Mouse (Mus musculus) intestine, embryonic 15.5 days (tissue): ENCODE results near the gene Fhl3. TPM values are rescaled to one million over a fixed set of nuclear protein-coding genes. Genes with fewer than 3 reads are reported as not detected.

Experiments
- ATAC-seq: fragments of 200-750 bp; cut with Nextera tagmentation; 2 replicates; pipeline ENCODE4 v1.8.0; 2017; ENCODE audit warnings: moderate TSS enrichment, moderate library complexity
- H3K27ac ChIP-seq: fragments of 300-500 bp; sonication (generic); 2 replicates; pipeline ENCODE4 v1.5.1; 2015; ENCODE audit warnings: mild to moderate bottlenecking, inconsistent platforms
- H3K27me3 ChIP-seq: fragments of 300-500 bp; sonication (generic); replicated peaks from 2 replicates; pipeline ENCODE4 v1.6.1; 2015; ENCODE audit warnings: inconsistent platforms
- H3K36me3 ChIP-seq: fragments of 300-500 bp; sonication (generic); 2 replicates; pipeline ENCODE4 v1.6.1; 2015; ENCODE audit warnings: inconsistent platforms
- H3K4me1 ChIP-seq: fragments of 300-500 bp; sonication (generic); replicated peaks from 2 replicates; pipeline ENCODE4 v1.6.1; 2015; ENCODE audit warnings: inconsistent platforms
- H3K4me2 ChIP-seq: fragments of 300-500 bp; sonication (generic); replicated peaks from 2 replicates; pipeline ENCODE4 v1.6.1; 2015; ENCODE audit warnings: mild to moderate bottlenecking, inconsistent platforms
- H3K4me3 ChIP-seq: fragments of 300-500 bp; sonication (generic); replicated peaks from 2 replicates; pipeline ENCODE4 v1.5.1; 2015; ENCODE audit warnings: inconsistent platforms
- H3K9ac ChIP-seq: fragments of 300-500 bp; sonication (generic); 2 replicates; pipeline ENCODE4 v1.6.1; 2015; ENCODE audit warnings: inconsistent platforms
- H3K9me3 ChIP-seq: fragments of 300-500 bp; sonication (generic); 2 replicates; pipeline ENCODE4 v1.6.1; 2016; ENCODE audit warnings: inconsistent platforms
- WGBS: fragments of 180-500 bp; shearing (Covaris S2); methylation state at CpG from one replicate; pipeline ENCODE4 v1.1.7; 2015; 5-methylcytosine and 5-hydroxymethylcytosine counted together
- microRNA counts: library from miRNA; unstranded; fragments of <30 nt; microRNA quantifications from one replicate; lab custom pipeline; 2016
- polyA plus RNA-seq: library from polyadenylated mRNA; unstranded; fragments of >200 nt; fragmentation: Nextera tagmentation; extraction: Ambion mirVana; gene quantifications from 2 replicates; pipeline ENCODE4 v1.2.1, GENCODE M21; 2015

Fhl3 gene
- polyA plus RNA-seq, 1 experiment from 2014 or later, result 11.8 TPM

- Histone ChIP-seq H3K36me3 (no peaks in the 10 kb centered on the region), H3K9me3 (no peaks in the 10 kb centered on the region), H3K27ac (no peak overlapping the region), H3K27me3 (no peaks in the 10 kb centered on the region), H3K4me3 (peak overlapping the region; percentile 83), H3K4me1 (peaks cover 26% of the 10 kb centered on the region), H3K4me2 (peak overlapping the region; percentile 93), H3K9ac (peak overlapping the region; percentile 81)
- ATAC-seq, result no peak
- WGBS, result 22% methylated on average over 15 of the region's 15 CpGs
Measured at GRCm38 (mm10) chr4:124752281-124753199, 52.0 kb downstream of the Fhl3 start.

GRCm38 (mm10) chr4:124755526-124755925 is 55.0 kb downstream of the Fhl3 start:
- Histone ChIP-seq H3K4me2 (no peak overlapping the region), H3K9me3 (no peaks in the 10 kb centered on the region), H3K9ac (no peak overlapping the region), H3K4me1 (peaks cover 40% of the 10 kb centered on the region), H3K4me3 (no peak overlapping the region), H3K36me3 (no peaks in the 10 kb centered on the region), H3K27me3 (no peaks in the 10 kb centered on the region), H3K27ac (0 out of 2 replicates have a peak overlapping the region, but pooled peaks have one; percentile 8)
- WGBS, result 32% methylated on average over 7 of the region's 7 CpGs
- no peak for ATAC-seq

MicroRNAs within 50 kb of the gene (microRNA counts, 519-probe panel; counts per million panel counts)
- microRNA mmu-miR-697 (lab: Ali Mortazavi, UCI) (97.1 counts per million, percentile 29 among the panel's probes with 10 or more counts), microRNA mmu-miR-698 (lab: Ali Mortazavi, UCI) (97.1 counts per million, percentile 29 among the panel's probes with 10 or more counts)

Other genes starting within 250 kb of the Fhl3 start
- gene 3100002H09Rik, start 89.9 kb upstream of the Fhl3 start, polyA plus RNA-seq, result not detected in 2 replicates
- gene Pou3f1, start 43.9 kb upstream of the Fhl3 start, polyA plus RNA-seq, result 0.05 and 0.11 TPM in 2 replicates
- 58.7 and 67.6 TPM in 2 replicates for gene Utp11, start 7.1 kb upstream of the Fhl3 start, polyA plus RNA-seq
- gene Sf3a3, start 14.1 kb downstream of the Fhl3 start, polyA plus RNA-seq, result 131 and 133 TPM in 2 replicates
- gene Inpp5b, start 41.1 kb downstream of the Fhl3 start, polyA plus RNA-seq, result 24.4 and 28.7 TPM in 2 replicates
- gene Mtf1, start 101.4 kb downstream of the Fhl3 start, polyA plus RNA-seq, result 13.6 TPM in 2 replicates
- gene Yrdc, start 150.0 kb downstream of the Fhl3 start, polyA plus RNA-seq, result 32.0 and 36.6 TPM in 2 replicates
- 43.3 and 47.7 TPM in 2 replicates for gene 1110065P20Rik, start 150.5 kb downstream of the Fhl3 start, polyA plus RNA-seq
- gene Maneal, start 161.5 kb downstream of the Fhl3 start, polyA plus RNA-seq, result 0.54 and 0.57 TPM in 2 replicates
- gene Epha10, start 180.2 kb downstream of the Fhl3 start, polyA plus RNA-seq, result 0.25 and 0.31 TPM in 2 replicates
- gene 9930104L06Rik, start 236.3 kb downstream of the Fhl3 start, polyA plus RNA-seq, result 10.1 and 10.7 TPM in 2 replicates
- gene Cdca8, start 238.6 kb downstream of the Fhl3 start, polyA plus RNA-seq, result 125 and 128 TPM in 2 replicates